Comparison of ENCODE assay signal across 8 mouse cellular contexts in the genomic region with DNA sequence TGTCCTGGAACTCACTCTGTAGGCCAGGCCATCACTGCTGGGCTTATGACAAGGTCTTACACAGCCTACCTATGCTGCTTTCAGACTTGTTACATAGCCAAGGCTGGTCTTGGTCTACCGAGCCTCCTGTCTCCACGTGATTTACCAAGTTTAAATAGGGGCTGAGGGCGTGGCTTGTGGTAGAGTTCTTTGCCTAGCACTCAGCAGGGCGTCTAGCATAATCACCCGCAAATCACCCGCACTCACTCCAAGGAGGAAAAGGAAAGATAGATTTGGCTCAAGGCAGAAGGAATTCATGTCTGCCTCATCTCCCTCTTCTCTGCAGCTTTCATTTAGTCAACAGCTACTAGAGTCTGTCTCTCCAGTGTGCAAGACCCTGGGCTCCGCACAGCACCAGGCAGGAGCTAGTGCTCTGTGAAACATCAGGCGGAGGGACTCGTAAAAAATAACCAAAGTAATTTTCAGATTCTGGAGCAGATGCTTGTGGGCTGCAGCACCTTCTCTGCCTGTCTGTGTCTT. TPM values are rescaled to one million over a fixed set of nuclear protein-coding genes. Genes with fewer than 3 reads are reported as not detected.
DNase-seq lines count a peak whose midpoint lies in the region; ATAC-seq lines count a peak whose summit lies in the region.

No protein-coding gene starts in this region.

- peak overlapping the region; percentile 97 for H3K9ac ChIP-seq in heart, embryonic 13.5 days
- H3K9ac ChIP-seq in liver, embryonic 12.5 days = no peak overlapping the region

- peak overlapping the region; percentile 87 for H3K4me2 ChIP-seq in heart, embryonic 13.5 days
- H3K4me2 ChIP-seq in liver, embryonic 12.5 days = peak overlapping the region; percentile 96

- H3K36me3 ChIP-seq in heart, embryonic 13.5 days = peaks cover 7% of the 10 kb centered on the region
- H3K36me3 ChIP-seq in liver, embryonic 12.5 days = no peaks in the 10 kb centered on the region; the same call in 1 of the 2 replicates

- H3K27ac ChIP-seq in heart, embryonic 13.5 days (replicated peaks) = peak overlapping the region; percentile 99
- no peak overlapping the region for H3K27ac ChIP-seq in liver, embryonic 12.5 days

- H3K9me3 ChIP-seq in heart, embryonic 13.5 days = no peaks in the 10 kb centered on the region
- no peaks in the 10 kb centered on the region for H3K9me3 ChIP-seq in liver, embryonic 12.5 days (replicated peaks)

- no peak for ATAC-seq in heart, embryonic 13.5 days (ENCODE audit: extremely low read depth, insufficient number of reproducible peaks, low FRiP score, low TSS enrichment)
- ATAC-seq in liver, embryonic 12.5 days = no peak
- no peak for ATAC-seq in inflammation-experienced regulatory T-cells, adult 6 months

- 19% methylated on average over 9 of the region's 9 CpGs for WGBS in heart, embryonic 13.5 days
- WGBS in liver, embryonic 12.5 days (ENCODE audit: insufficient replicate concordance) = 31% methylated on average over 9 of the region's 9 CpGs

- H3K27me3 ChIP-seq in heart, embryonic 13.5 days (replicated peaks) = no peaks in the 10 kb centered on the region
- peaks cover 56% of the 10 kb centered on the region for H3K27me3 ChIP-seq in liver, embryonic 12.5 days (replicated peaks)

- peaks cover 74% of the 10 kb centered on the region for H3K4me1 ChIP-seq in heart, embryonic 13.5 days
- H3K4me1 ChIP-seq in liver, embryonic 12.5 days = peaks cover 79% of the 10 kb centered on the region

- peak; percentile 47 for DNase-seq in cerebellum, adult 11 months
- DNase-seq in cerebellum, postnatal 4 days (ENCODE audit: low spot score in 2 of 2) = no peak
- DNase-seq in right cerebral cortex, adult 18-20 months = peak; percentile 77
- no peak for DNase-seq in right cerebral cortex, postnatal 4 days
- DNase-seq in right cerebral cortex, postnatal 36 days (ENCODE audit: low spot score in 2 of 2) = peak; percentile 68 to 80

- H3K4me3 ChIP-seq in heart, embryonic 13.5 days = peak overlapping the region; percentile 72
- no peak overlapping the region for H3K4me3 ChIP-seq in liver, embryonic 12.5 days

RNA-seq across cellular contexts. Expression of a gene that starts 1.5 kb away (rescaled TPM):
- 59.2 and 64.8 TPM in 2 replicates for polyA plus RNA-seq in heart, embryonic 13.5 days (2015; fragmentation: Nextera tagmentation; extraction: Ambion mirVana)
- polyA plus RNA-seq in liver, embryonic 12.5 days (2016; fragmentation: Nextera tagmentation; extraction: Ambion mirVana) = 9.4 and 10.4 TPM in 2 replicates
- 10 to 100 TPM; 10.3 to 27.1 (median 15.9) TPM for polyA plus RNA-seq in inflammation-experienced regulatory T-cells, adult 6 months (2017; shearing (Covaris generic))

Comparison
In these comparisons a context has a peak if more than half of its experiments do, and no peak if none do; other contexts are left out.
1. DNase-seq: peak in cerebellum, adult 11 months (single experiment), right cerebral cortex, adult 18-20 months (single experiment) and right cerebral cortex, postnatal 36 days (2 of 2); none in cerebellum, postnatal 4 days (0 of 2) and right cerebral cortex, postnatal 4 days (single experiment).